Mouse (Mus musculus): Measurements from ENCODE around the gene Cnot8.

The Cnot8 gene

DNA sequence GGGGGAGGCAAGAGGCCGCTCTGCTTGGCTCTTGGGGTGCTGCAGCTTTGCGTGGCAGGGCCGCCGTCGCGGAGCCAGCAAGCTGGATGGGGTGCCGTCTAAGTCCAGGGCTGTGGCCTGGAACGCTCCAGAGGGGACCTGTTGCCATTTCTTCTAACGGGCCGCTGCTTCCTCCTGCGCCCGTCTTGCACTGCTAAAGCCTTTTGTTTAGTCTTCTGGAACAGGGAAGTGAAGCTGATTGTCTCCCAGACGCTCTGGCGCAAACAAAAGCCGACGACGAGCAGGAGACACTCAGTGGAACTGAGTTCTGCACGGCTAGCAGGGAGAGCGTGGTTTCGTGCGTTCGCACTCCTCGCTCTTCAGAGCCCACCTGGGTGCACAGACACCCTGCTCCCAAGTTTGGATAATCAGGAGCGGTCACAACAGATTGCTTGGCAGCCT lies 418 bp downstream of the Cnot8 start:
- DNase-seq (ENCODE audit: low spot score in 2 of 2), result peak; percentile 39 to 53

DNA sequence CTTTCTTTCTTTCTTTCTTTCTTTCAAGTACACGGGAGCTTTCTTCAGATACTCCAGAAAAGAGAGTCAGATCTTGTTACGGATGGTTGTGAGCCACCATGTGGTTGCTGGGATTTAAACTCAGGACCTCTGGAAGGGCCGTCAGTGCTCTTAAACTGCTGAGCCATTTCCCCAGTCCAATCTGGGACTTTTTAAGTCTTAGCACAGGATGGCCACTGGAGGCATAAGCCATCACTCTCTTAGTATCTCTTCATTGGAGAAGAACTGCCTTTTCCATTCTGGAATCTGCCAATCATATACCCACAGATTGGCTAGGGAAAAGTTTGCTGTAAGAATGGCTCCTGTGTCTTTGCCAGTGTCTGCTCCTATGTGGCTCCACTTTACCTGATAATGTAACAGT lies 3.1 kb downstream of the Cnot8 start:
- DNase-seq (ENCODE audit: low spot score in 2 of 2), result no peak

DNA sequence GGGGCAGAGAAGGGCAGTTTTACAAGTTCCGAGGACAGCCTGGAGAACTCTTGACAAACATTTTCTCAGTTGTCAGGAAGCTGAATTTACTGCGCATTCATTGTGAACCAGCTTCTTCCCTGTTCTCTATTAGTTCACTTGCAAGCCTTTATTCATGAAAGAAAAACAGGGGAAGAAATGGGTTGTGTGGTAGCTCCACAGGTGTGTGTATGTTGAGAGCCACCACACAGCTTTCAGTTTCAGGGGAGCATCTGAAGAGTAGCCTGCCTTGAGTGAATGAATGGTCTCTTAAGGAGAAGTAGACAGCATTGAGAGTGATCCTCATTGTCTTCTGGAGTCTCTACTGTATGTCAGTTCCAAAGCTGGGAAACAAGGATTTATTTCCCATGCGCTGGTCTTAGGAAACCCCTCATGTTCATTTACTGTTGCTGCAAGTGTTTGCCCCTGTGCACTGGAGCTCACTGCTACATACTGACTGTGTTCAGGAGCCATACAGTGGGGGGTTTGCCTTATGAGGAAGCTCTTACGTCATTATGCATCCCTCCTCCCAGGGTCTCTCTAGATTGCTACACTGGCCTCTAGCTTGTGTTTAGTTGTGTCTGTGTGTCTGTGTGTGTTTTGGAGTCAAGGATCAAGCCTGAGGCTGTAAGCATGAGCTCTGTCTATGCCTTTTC lies 3.8 kb downstream of the Cnot8 start:
- no peak for DNase-seq (ENCODE audit: low spot score in 2 of 2)

DNA sequence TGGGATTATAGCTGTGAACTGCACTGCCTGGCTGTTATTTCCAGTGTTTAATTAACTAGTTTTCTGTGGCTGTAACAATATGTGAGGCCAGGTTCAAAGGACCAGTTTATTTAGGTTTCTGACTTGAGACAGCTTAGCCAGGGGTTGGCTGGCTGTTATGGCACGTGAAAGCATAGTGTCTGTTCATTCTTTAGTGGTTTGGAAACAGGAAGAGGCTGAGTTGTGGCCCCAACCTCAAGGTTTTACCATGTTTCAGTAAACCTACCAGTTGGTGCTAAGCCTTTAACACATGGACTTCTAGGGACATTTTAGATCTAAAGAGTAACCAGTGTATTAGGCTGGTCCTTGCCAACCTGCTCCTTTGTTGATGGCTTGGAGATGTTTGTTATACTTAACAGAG lies 12.6 kb downstream of the Cnot8 start:
- no peak for DNase-seq (ENCODE audit: low spot score in 2 of 2)

DNA sequence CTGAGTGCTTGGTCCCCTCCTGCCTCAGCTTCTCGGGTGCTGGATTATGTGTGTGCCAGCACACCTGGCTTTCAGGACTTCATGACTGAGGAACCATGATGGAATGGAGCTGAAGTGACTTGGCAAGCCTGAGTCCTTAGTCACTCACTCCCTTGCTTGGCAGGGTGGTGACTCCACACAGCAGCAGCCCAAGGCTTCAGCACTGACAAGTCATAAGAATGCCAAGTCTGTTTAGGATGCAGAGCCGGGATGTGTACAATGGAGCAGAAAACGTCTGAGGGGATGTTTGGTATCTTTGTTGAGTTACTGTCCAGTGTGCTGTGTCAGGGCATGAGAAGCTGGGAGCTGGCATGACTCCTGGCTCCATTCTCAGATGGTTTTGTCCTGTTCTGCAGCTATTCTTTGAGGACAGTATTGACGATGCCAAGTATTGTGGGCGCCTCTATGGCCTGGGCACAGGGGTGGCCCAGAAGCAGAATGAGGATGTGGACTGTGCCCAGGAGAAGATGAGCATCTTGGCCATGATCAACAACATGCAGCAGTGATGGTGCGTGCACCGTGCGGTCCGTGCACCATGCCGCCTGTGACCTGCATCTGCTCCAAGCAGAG lies 13.2 kb downstream of the Cnot8 start:
- no peak for DNase-seq (ENCODE audit: low spot score in 2 of 2)

DNA sequence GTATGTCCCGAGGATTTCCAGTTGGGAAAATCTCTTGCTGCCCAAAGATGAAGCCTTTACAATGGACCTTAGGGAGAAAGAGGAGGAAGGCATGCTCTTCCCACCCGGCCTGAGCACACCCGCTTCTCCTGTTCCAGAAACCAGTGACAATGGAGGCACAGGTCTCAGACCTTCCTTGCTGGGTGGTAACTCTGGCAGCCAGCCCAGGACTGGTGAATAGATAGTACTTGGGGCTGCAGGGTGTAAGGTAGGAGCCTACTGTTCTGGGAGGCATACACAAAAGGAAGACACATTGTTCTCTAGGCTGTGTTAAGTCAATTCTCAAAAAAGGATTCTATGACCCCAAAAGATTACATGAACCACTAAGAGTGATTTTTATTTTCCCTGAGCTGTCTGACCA lies 16.7 kb downstream of the Cnot8 start:
- DNase-seq (ENCODE audit: low spot score in 2 of 2), result no peak

DNA sequence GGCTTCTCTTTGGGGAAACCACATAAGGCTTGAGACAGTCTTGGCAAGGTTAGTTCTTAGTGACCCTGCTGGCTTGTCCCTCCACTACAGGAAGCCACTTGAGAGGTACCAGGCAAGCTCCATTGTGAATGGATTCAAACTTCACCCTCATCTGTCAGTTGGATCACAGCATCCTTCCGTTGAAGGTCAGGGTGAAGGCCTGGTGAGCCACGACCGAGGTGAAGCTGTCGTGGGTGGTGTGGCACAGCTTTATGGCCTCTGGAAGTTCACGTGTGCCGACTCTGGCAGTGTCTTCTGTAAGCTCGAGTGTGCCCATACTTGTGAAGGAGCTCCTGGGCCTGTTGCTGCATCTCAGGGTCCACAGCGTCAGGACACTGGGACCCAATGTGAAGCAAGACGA lies 17.4 kb downstream of the Cnot8 start:
- DNase-seq (ENCODE audit: low spot score in 2 of 2), result no peak

DNA sequence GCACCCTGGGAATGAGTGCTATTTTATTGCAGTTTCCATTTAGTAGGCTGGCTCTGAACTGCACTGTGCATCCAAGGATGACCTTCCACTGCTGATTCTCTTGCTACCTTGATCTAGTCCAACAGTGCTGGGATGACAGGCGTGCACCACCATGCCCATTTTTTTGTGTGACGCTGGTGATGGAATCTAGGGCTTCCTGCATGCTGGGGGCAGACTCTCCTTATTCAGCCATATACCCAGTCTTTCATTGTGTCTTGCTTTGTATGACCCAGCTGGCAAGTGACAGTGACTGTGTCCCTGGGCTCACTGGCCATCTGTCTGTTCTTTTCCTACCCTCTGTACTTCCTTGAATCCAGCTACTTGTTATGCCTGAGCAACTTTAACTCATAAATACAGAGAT lies 19.8 kb downstream of the Cnot8 start:
- DNase-seq (ENCODE audit: low spot score in 2 of 2), result no peak

DNA sequence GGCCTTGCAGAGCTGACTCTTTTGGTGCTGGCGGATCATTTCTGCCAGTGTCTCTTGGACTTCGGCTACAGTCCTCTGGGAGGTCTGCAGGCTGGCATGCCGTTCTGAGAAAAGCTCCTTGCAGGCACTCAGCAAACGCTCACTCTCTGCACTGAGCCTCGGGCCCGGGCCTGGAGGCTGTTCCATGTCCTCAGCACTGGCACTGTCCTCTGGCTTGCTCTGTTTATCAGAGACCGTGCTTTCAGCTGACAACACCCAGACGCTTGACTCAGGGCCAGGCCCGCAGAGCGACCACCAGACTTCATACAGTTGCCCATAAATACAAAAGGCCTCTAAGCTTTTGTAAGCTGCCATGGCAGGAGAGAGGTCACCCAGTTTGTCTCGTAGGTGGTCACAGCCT lies 21.1 kb downstream of the Cnot8 start:
- DNase-seq (ENCODE audit: low spot score in 2 of 2), result no peak

DNA sequence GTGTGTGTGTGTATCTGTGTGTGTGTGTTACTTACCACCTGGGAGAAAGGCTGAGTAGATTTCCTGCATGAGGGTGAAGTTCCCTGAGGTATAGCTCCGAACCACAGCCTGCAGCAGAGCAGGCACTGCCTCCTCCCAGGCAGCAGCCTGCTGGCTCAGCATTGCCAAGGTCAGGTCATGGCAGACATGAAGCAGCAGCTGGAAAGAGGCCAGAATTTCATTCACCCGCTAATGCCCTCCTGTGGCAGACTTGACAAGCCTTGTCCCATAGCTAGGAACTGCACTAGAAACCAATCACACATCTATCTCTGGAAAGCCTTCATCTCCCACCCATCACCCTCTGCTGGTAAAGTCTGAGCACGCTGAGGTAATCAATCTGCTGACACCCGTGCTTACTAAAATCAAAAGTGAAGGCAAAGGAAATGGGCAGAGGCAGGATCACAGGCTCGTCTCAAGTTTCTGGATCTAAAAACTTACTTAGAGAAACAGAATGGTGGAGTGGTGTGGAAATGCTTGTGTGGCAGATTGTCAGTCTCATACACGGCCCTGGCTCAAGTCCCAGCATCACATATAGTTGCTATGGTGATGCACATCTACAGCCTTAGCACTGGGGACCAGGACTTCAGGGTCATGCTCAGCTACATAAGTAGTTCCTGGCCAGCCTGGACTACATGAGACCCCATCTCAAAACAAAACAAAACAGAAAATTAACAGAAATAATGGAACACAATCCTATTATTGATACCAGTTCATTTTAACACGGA lies 22.6 kb downstream of the Cnot8 start:
- DNase-seq (ENCODE audit: low spot score in 2 of 2), result peak in 1 of 2 experiments; percentile 40

DNA sequence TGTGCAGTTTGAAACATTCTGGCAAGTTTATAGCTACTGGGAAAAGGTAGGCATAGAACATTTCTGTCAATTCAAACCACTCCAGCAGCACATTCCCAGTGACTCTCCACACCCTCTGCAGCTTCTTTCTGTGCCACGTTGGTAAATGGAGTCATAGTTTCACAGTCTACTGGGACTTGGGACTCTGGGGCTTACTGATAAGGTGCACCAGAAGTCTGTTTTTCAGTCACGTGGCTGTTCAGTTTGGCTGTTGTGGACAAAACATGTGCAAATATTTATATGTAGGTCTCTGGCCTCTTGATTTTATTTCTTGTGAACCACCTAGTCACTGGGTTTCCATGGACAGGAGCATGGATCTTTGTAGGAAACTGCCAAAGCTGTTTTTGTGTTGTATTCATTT lies 23.6 kb downstream of the Cnot8 start:
- DNase-seq (ENCODE audit: low spot score in 2 of 2), result no peak

DNA sequence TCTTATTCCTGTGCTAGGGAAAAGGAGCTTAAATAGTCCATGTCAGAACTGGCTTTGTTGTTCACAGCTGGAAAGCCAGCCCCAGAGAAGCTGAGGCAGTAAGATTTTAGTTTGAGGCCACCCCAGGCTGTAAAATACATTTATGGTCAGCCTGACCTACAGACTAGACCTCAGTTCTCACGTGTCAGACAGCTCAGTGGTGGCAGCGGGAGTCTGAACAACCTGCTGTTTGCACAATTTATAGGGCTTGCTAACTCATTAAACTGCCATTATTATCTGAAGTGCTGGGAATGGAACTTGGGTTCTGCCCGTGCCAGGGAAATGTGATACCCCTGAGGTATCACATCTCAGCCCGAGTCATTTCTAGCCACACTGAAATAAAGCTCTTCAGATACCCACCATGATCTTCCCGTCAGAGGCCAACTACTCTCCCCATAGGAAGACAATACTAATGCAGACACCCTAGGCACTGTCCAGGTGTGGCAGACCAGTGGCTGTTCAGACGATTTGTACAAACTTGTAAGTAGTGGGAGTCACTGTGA lies 25.4 kb downstream of the Cnot8 start:
- DNase-seq (ENCODE audit: low spot score in 2 of 2), result no peak

DNA sequence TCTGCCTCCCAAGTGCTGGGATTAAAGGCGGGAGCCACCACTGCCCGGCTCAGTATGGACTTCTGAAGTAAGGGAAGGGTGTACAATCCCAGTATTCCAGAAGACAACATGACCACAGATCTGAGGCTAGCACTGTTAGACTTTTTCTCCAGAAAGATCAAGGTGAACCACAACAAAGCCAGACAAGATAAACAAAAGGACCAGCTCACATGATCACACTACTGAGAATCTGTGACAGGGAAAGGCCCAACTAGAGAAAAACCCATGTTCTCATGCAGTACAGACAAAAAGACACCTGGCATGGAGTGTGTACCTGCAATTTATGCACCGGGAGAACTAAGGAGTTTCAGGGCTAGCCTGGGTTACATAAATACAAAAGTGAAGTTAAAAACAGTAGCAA lies 28.1 kb downstream of the Cnot8 start:
- no peak for DNase-seq (ENCODE audit: low spot score in 2 of 2)

DNA sequence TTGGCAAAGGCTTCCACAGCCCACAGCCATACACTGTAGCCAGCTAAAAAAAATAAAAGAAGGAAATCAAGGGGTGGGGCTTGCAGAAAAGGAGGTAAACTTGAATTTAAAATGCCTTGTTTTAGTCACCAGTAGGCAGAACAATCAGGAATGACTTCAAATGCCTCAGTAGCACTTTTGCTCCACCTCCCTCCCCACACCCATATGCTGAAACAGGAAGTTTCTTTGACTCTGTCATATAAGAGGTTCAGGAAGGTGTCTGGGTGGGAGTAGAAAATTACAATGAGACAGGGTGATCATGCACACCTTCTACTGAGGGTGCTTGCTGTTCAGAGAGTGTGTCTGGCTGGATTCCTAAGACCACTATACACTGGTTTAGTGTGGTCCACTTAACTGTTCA lies 30.9 kb downstream of the Cnot8 start:
- no peak for DNase-seq (ENCODE audit: low spot score in 2 of 2)

DNA sequence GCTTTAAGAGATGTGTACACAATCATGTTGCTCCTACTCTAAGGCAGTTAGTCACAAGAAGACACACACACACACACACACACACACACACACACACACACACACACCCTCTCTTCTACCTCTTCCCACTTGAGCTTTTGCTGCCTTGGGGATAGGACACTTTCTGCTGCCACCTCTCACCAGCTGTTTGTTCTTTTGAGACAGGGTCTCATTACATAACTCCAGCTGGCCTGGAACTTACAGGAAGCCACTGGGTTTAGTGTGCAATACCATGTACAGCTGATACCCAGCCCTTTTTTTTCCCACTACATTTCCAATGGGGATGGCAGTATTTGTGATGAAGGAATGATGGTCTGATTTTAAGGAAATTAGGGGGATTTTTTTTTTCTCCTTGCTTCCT lies 31.3 kb downstream of the Cnot8 start:
- DNase-seq (ENCODE audit: low spot score in 2 of 2), result no peak

DNA sequence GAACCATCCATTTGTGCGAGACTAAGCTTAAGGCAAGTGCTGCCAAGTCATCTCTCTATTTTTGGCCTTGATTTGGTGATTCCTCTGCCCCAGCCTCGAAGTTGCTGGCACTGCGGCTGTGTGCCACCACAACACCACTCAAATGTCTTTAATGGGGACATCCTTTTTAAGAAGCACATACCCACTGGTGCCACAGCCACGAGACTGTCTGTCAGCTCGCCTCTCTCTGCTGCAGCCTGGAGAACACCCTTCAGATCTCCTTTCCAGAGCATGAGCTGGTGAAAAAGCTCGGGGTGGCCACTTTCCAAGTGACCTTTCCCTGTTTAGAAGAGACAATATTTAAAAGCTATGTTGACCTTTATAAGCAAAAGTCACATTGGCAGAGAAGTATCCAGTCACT lies 32.7 kb downstream of the Cnot8 start:
- DNase-seq (ENCODE audit: low spot score in 2 of 2), result no peak

DNA sequence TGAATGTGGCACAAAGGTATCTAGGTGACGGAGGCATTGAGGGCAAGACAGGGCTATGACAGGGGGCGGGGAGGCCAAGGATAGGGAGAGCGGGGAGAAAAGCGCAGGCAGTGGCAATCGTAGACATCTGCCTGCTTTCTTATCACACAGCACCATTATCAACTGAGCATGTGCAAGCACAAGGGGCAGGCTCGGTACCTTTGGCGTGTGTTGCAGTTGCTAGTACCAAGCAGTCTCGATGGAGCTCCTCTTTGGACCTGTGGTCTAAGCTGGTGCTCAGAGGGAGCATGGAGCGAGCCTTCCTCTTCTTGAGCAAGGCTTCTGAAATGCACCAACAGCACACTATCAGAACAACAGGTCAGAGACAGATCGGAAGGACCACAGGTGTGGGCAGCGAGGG lies 34.9 kb downstream of the Cnot8 start:
- DNase-seq (ENCODE audit: low spot score in 2 of 2), result no peak

DNA sequence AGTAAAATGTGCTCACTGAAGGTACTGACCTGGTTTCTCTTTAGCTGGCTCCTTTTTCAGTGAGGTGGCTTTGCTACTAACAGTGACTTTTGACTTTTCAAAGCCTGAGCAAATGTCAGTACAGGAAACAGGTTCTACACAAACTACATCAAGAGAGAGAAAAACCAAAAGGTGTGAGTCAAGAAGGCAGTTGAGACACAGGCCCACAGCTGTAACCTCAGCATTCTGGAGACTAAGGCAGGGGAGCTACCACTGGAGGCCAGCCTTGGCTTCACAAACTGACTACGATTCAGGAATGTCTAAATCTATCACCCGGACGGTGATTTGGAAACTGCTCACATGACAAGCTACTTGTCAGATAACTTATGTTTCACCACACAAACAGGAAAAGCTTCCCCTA lies 35.5 kb downstream of the Cnot8 start:
- DNase-seq (ENCODE audit: low spot score in 2 of 2), result no peak

DNA sequence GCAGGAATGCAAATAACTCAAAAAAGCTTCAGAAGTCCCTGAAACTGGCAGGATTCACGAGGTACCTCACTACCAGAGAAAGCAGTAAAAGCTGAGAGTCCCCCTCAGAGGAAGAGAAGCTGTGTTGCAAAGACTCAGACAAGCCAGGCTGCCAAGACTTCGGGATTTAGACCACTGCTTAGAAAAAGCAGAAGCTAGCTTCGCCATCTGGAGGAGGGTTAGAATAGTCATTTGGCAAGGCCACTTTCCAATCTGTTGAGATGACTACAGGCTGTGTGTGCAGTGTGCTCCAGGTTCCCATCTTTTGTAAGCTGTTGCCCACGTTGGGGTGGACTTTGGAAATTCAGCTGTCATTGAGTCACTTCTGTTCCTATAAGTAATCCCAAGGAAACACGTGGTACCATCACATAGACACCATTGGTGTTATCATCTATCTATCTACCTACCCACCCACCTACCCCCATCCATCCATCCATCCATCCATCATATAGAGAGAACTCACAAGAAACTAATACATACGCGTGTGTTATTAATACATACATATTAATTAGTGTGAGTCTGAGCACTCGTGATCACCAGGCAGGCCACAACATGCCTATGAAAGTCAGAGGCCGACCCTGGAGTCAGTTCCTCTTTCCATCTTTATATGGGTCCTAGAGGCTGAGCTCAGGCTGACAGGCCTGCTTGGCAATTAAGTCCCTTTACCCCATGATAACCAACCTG lies 39.9 kb downstream of the Cnot8 start:
- DNase-seq (ENCODE audit: low spot score in 2 of 2), result no peak

DNA sequence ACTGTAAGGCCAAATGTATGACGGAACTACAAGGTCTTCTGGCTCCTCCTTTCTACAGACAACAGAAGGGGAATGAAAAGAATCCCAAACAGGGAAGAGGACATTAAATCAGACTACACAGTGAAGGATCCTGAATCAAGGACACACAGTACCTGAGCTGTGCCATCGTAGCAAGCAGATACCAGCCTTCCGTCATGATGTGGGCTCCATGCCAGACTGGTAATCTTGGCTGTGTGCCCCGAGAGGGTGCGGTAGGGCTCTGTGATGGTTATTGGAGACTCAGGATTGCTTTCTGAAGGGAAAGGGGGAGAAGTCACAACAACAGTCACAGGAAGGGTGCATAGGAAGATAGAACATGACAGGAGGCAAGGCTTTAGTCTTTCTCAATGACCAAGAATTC lies 42.3 kb downstream of the Cnot8 start:
- DNase-seq (ENCODE audit: low spot score in 2 of 2), result no peak

DNA sequence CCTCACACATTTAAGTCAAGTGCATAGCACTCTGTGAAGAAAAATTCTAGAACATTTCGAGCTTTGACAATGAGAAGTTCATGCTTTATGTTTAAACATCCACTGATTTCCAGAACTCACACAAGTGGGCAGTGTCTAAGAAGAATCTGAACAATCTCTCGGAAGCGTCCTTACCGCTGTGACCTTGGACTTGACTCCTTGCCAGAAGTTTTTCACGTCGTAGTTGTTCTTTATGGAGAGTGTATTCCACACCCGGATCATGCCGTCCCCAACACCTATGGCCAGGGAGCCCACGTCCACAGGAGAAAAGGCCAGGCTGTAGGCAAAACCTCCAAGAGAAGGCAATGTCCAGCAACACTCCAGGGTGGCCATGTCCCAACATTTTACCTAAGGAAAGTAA lies 51.5 kb downstream of the Cnot8 start:
- no peak for DNase-seq (ENCODE audit: low spot score in 2 of 2)

DNA sequence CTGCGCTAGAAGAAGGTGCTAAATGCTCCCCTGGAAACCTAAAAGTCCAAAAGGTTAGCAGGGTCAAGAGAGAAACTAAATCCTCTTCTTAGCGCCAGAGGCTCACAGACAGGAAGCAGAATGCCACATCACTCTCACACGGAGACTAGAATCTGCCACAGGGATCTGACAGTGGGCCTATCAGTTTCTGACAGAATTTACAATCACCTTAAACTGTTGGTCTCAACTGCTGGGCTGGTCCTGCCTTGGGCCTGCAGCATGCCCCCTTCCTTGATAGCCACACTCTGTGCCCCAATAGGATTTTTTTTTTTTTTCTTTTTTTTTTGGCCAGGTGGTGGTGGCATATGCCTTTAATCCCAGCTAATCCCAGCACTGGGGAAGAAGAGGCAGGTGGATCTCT lies 52.9 kb downstream of the Cnot8 start:
- DNase-seq (ENCODE audit: low spot score in 2 of 2), result no peak
